Mouse (Mus musculus) embryonic facial prominence, embryonic 12.5 days (tissue): ENCODE measurements around the gene Ap3m1. TPM values are rescaled to one million over a fixed set of nuclear protein-coding genes. Genes with fewer than 3 reads are reported as not detected.

ENCODE experiments used
- ATAC-seq: fragments of 200-750 bp; cut with Nextera tagmentation; 2 replicates; pipeline ENCODE4 v1.8.0; 2017; ENCODE audit not compliant: insufficient number of reproducible peaks, insufficient read depth, low FRiP score, low TSS enrichment
- H3K27ac ChIP-seq: fragments of 300-500 bp; sonication (generic); 2 replicates; pipeline ENCODE4 v1.5.1; 2016; ENCODE audit warnings: mild to moderate bottlenecking
- H3K27me3 ChIP-seq: fragments of 300-500 bp; sonication (generic); 2 replicates; pipeline ENCODE4 v1.6.1; 2016; ENCODE audit warnings: mild to moderate bottlenecking, moderate library complexity
- H3K36me3 ChIP-seq: fragments of 300-500 bp; sonication (generic); 2 replicates; pipeline ENCODE4 v1.6.1; 2016; ENCODE audit warnings: mild to moderate bottlenecking
- H3K4me1 ChIP-seq: fragments of 300-500 bp; sonication (generic); 2 replicates; pipeline ENCODE4 v1.6.1; 2016
- H3K4me2 ChIP-seq: fragments of 300-500 bp; sonication (generic); replicated peaks from 2 replicates; pipeline ENCODE4 v1.6.1; 2016; ENCODE audit warnings: mild to moderate bottlenecking, moderate library complexity
- H3K4me3 ChIP-seq: fragments of 300-500 bp; sonication (generic); 2 replicates; pipeline ENCODE4 v1.5.1; 2016; ENCODE audit warnings: mild to moderate bottlenecking
- H3K9ac ChIP-seq: fragments of 300-500 bp; sonication (generic); 2 replicates; pipeline ENCODE4 v1.6.1; 2016; ENCODE audit warnings: mild to moderate bottlenecking, moderate library complexity
- H3K9me3 ChIP-seq: fragments of 300-500 bp; sonication (generic); 2 replicates; pipeline ENCODE4 v1.6.1; 2016; ENCODE audit warnings: mild to moderate bottlenecking, moderate library complexity
- WGBS: fragments of 180-500 bp; shearing (Covaris S2); methylation state at CpG from one replicate; pipeline ENCODE4 v1.1.7; 2016; 5-methylcytosine and 5-hydroxymethylcytosine counted together
- polyA plus RNA-seq: library from polyadenylated mRNA; unstranded; fragments of >200 nt; fragmentation: Nextera tagmentation; extraction: Ambion mirVana; gene quantifications from 2 replicates; pipeline ENCODE4 v1.2.1, GENCODE M21; 2016

Ap3m1 gene
- polyA plus RNA-seq, 1 experiment from 2014 or later, result 87.3 TPM

DNA sequence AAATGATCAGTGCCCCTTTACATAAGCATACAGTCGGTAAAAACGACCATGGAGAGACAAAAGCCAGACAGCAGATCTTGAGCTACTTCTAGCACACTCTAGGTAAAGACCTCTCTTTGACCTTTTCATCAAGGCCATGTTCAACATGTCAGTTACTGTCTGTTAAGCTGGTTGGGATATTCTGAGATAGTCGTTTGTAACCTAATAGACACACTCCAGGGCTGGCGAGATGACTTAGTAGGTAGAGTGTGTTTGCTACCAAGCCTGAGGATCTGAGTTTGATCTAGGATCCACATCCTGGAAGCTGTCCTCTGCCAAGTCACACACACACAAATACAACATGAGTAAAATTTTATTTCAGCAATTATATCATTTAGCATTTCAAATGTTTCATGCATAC is 12.7 kb downstream of the Ap3m1 start:
- ATAC-seq, result no peak
- 92% methylated on average over 4 of the region's 4 CpGs for WGBS

DNA sequence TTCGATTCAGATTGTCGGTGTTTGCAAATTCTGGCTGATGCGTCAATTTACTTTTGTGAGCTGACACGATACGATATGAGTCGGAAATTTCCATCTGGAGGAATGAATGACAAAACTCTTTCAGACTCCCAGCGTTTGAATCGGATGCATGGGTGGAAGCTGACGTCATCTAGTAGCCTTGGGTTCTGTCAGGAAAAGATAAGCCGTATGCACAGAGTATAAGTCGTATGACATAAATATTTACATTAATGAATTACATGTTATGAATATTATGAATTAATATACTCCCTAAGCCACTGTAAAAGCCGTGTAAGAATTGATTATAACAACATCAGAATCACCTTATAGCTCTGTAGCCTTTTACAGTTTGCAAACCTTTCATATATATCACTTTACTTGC is 13.2 kb downstream of the Ap3m1 start:
- ATAC-seq, result no peak
- 92% methylated on average over 12 of the region's 12 CpGs for WGBS

More for the DNA sequence above, 12.7 kb downstream of the Ap3m1 start:
- H3K27ac ChIP-seq, result no peak overlapping the region
- no peaks in the 10 kb centered on the region for H3K9me3 ChIP-seq
- H3K4me2 ChIP-seq, result no peak overlapping the region
- no peaks in the 10 kb centered on the region for H3K27me3 ChIP-seq
- H3K4me1 ChIP-seq, result no peaks in the 10 kb centered on the region
- H3K9ac ChIP-seq, result no peak overlapping the region
- no peak overlapping the region for H3K4me3 ChIP-seq
- peaks cover 18% of the 10 kb centered on the region for H3K36me3 ChIP-seq

DNA sequence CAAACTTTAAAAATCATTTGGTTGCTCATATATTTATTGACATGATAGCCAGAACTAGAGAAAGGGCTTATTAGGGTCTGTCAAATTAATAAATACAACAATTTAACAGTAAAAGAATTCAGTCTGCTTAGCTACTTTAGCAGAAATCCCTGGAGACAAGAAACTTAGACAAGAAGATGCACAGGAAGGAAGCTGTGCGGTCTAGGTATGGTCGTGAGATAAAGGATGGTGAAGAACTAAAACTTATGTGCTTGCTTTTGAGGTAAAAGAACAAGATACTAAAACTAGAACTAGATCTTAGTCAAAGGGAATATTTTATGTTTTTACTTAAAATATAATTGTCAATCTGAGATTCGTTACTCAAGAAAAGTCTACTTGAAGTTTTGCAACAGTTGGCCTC is 17.5 kb downstream of the Ap3m1 start:
- Histone ChIP-seq H3K4me1 (peaks cover 11% of the 10 kb centered on the region; the same call in 1 of the 2 replicates), H3K36me3 (peaks cover 34% of the 10 kb centered on the region)
- WGBS, result 95% methylated on average over 3 of the region's 3 CpGs

More for the DNA sequence above, 13.2 kb downstream of the Ap3m1 start:
- Histone ChIP-seq H3K4me2 (no peak overlapping the region), H3K4me3 (no peak overlapping the region), H3K9me3 (no peaks in the 10 kb centered on the region), H3K9ac (no peak overlapping the region), H3K36me3 (peaks cover 20% of the 10 kb centered on the region), H3K27ac (no peak overlapping the region), H3K27me3 (no peaks in the 10 kb centered on the region), H3K4me1 (no peaks in the 10 kb centered on the region)

DNA sequence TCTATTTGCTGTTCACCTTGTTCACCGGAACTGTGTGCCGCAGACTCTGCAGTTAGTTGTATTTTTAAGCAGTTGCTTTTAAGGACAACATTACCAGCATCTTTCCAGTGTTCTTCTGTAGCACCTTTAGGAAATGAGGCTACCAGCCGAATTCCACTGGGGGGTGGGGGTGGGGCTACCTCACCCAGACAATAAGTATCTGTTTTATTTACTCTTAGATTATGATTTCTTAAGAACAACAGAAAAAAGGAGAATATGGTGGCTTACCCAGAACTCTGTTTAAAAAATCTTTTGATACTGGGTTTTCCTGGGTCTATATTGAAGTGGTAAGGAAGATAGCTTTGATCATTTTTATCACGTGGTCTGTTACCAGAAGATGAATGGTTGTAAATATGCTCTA is 18.0 kb downstream of the Ap3m1 start:
- peaks cover 11% of the 10 kb centered on the region; the same call in 1 of the 2 replicates for H3K4me1 ChIP-seq
- peaks cover 39% of the 10 kb centered on the region for H3K36me3 ChIP-seq
- ATAC-seq, result no peak

More for the DNA sequence above, 17.5 kb downstream of the Ap3m1 start:
- Histone ChIP-seq H3K27me3 (no peaks in the 10 kb centered on the region), H3K9me3 (no peaks in the 10 kb centered on the region), H3K4me2 (no peak overlapping the region), H3K27ac (no peak overlapping the region), H3K9ac (no peak overlapping the region), H3K4me3 (no peak overlapping the region)
- ATAC-seq, result no peak

DNA sequence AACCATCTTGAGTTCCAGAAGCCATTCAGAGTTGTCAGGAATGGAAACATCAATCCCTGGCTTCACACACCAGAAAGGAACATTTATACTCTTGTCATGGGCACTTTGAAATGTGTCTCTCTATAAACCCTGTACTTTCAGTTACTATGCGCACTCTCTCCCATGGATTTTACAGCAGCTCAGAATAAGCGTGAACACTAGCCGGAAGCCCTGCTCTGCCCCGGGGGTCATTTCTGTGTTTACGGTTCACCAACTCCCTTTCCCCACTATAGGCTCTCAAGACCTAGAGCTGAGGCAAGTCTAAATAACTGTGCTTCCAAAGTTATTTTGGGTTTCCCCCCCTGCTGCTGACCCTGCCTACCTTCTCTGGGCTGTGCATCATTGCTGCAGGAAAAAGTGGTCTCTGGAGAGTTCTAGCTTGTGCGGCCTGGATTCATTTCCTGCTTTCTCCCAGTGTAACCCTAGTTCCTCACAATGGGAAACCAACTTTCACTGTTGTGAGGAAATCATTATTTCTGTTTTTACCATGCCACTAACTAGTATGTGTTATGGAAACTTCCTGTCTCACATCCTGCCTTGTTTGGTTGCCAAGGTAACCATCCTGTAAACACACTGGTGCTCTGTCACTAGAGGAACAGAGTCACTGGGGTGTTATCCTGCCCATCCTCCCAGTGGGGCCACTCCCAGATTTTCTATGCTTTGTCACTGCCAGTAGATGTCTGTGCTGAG is 20.4 kb downstream of the Ap3m1 start:
- H3K4me2 ChIP-seq, result no peak overlapping the region
- no peak for ATAC-seq
- H3K27me3 ChIP-seq, result no peaks in the 10 kb centered on the region
- no peak overlapping the region for H3K9ac ChIP-seq
- H3K4me3 ChIP-seq, result no peak overlapping the region
- H3K9me3 ChIP-seq, result no peaks in the 10 kb centered on the region
- H3K36me3 ChIP-seq, result peaks cover 53% of the 10 kb centered on the region
- H3K4me1 ChIP-seq, result peaks cover 11% of the 10 kb centered on the region; the same call in 1 of the 2 replicates
- 0 out of 2 replicates have a peak overlapping the region, but pooled peaks have one; percentile 18 for H3K27ac ChIP-seq
- WGBS, result 42% methylated on average over 6 of the region's 6 CpGs

More for the DNA sequence above, 18.0 kb downstream of the Ap3m1 start:
- Histone ChIP-seq H3K4me3 (no peak overlapping the region), H3K27me3 (no peaks in the 10 kb centered on the region), H3K27ac (no peak overlapping the region), H3K4me2 (no peak overlapping the region), H3K9ac (no peak overlapping the region), H3K9me3 (no peaks in the 10 kb centered on the region)
- WGBS, result 88% methylated on average over 4 of the region's 4 CpGs

DNA sequence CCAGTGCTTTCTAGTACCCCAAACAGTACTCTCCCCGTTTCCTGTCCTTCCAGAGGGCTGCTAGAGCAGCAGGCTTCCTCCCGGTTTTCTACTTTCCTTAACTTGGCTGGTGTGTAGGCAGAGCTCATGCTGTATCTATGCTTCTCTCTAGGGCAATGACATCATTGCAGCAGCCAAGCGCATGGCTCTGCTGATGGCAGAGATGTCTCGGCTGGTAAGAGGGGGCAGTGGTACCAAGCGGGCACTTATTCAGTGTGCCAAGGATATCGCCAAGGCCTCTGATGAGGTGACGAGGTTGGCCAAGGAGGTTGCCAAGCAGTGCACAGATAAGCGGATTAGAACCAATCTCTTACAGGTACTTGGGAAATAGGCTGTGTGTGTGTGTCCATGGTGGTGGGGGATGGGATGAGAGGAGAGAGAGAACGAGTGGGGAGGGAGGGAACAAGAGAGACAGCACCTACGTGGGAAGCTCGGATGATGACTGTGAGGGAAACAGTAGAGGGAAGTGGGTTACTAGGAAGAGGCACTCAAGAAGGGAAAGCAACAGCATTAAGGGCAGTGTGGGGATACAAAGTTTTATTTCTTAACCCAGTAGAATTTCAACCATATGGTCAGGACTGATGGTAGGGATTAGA is 23.2 kb downstream of the Ap3m1 start:
- no peaks in the 10 kb centered on the region for H3K27me3 ChIP-seq
- no peak overlapping the region for H3K4me2 ChIP-seq
- H3K4me1 ChIP-seq, result peaks cover 11% of the 10 kb centered on the region; the same call in 1 of the 2 replicates
- H3K36me3 ChIP-seq, result peaks cover 59% of the 10 kb centered on the region
- no peaks in the 10 kb centered on the region for H3K9me3 ChIP-seq
- WGBS, result 86% methylated on average over 11 of the region's 11 CpGs
- no peak for ATAC-seq
- no peak overlapping the region for H3K9ac ChIP-seq
- H3K4me3 ChIP-seq, result no peak overlapping the region
- H3K27ac ChIP-seq, result no peak overlapping the region

DNA sequence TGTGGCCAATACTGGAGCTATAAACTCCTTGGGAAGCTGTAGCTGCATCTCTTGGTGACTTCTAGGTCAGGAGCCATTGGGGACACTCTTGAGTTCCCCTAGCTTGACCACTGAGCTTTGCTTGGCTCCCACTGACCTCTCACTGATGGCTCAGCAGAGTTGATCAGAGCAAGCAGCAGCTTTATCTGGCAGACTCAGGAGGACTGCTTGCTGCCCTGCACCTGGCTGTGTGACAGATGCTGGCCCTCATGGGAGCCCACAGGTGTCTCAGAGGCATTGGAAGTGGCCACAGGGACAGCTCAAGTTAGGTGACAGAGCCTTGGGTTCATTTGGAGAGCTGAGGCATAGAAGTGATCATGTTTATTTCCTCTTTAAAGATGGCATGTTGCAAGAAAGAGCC is 24.8 kb downstream of the Ap3m1 start:
- ATAC-seq, result no peak
- Histone ChIP-seq H3K9me3 (no peaks in the 10 kb centered on the region), H3K4me3 (no peak overlapping the region), H3K36me3 (peaks cover 64% of the 10 kb centered on the region), H3K9ac (no peak overlapping the region), H3K4me1 (peaks cover 11% of the 10 kb centered on the region; the same call in 1 of the 2 replicates), H3K27ac (no peak overlapping the region), H3K27me3 (no peaks in the 10 kb centered on the region), H3K4me2 (no peak overlapping the region)

DNA sequence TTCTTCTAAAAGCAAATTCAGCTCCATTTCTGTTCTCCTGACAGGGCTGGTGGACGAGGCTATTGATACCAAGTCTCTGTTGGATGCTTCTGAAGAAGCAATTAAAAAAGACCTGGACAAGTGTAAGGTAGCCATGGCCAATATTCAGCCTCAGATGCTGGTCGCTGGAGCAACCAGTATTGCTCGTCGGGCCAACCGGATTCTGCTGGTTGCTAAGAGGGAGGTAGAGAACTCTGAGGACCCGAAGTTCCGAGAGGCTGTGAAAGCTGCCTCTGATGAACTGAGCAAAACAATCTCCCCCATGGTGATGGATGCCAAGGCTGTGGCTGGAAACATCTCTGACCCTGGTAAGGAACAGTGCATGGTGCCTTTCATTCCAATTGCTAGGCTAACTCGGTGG is 31.9 kb downstream of the Ap3m1 start:
- H3K27me3 ChIP-seq, result no peaks in the 10 kb centered on the region
- H3K27ac ChIP-seq, result no peak overlapping the region
- H3K9me3 ChIP-seq, result no peaks in the 10 kb centered on the region
- H3K4me2 ChIP-seq, result no peak overlapping the region
- H3K4me1 ChIP-seq, result no peaks in the 10 kb centered on the region
- ATAC-seq, result no peak
- H3K9ac ChIP-seq, result no peak overlapping the region
- peaks cover 69% of the 10 kb centered on the region for H3K36me3 ChIP-seq
- WGBS, result 89% methylated on average over 8 of the region's 8 CpGs
- H3K4me3 ChIP-seq, result no peak overlapping the region

DNA sequence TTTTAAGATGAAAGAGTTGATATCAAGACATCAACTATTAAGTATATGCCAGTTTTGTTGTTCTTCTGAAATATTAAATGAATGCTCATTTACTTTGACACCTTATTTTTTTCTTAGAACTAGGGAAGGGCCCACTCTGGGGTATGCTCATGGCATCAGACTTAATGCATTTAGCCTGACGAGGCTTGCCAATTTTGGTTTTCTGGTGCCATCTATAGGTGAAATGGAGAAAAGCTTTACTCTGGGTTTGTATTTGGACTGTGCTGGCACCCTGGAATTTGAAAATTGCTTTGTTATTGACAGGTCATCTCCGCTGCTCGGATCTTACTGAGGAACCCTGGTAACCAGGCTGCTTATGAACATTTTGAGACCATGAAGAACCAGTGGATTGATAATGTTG is 33.3 kb downstream of the Ap3m1 start:
- ATAC-seq, result no peak
- H3K36me3 ChIP-seq, result peaks cover 60% of the 10 kb centered on the region
- 35% methylated on average over 3 of the region's 3 CpGs for WGBS

DNA sequence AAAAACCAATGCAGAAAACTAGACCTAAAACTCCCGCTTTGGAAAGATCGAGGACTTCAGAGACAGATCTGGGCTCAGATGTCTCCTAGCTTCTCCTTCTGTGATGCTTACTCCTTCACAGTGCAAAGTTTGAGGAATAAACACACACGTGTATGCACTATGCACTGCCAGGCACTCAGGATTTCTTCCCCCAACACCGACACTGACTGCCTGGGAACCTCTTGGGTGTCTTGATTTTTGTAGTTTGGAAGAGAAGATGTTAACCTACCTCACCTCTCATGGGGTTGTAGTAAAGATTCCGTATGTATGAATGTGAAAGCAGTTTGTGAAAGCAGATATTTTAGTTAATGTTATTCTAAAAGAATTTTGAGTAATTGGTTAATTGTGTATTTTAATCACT is 34.4 kb downstream of the Ap3m1 start:
- 87% methylated on average over 5 of the region's 5 CpGs for WGBS
- H3K27me3 ChIP-seq, result no peaks in the 10 kb centered on the region
- H3K9me3 ChIP-seq, result no peaks in the 10 kb centered on the region
- no peak overlapping the region for H3K9ac ChIP-seq
- H3K27ac ChIP-seq, result no peak overlapping the region
- peaks cover 55% of the 10 kb centered on the region for H3K36me3 ChIP-seq
- H3K4me2 ChIP-seq, result no peak overlapping the region
- ATAC-seq, result no peak
- H3K4me1 ChIP-seq, result no peaks in the 10 kb centered on the region
- H3K4me3 ChIP-seq, result no peak overlapping the region

More for the DNA sequence above, 33.3 kb downstream of the Ap3m1 start:
- H3K4me2 ChIP-seq, result no peak overlapping the region
- H3K4me3 ChIP-seq, result no peak overlapping the region
- no peaks in the 10 kb centered on the region for H3K9me3 ChIP-seq
- H3K27ac ChIP-seq, result no peak overlapping the region
- H3K9ac ChIP-seq, result no peak overlapping the region
- H3K4me1 ChIP-seq, result no peaks in the 10 kb centered on the region
- H3K27me3 ChIP-seq, result no peaks in the 10 kb centered on the region

DNA sequence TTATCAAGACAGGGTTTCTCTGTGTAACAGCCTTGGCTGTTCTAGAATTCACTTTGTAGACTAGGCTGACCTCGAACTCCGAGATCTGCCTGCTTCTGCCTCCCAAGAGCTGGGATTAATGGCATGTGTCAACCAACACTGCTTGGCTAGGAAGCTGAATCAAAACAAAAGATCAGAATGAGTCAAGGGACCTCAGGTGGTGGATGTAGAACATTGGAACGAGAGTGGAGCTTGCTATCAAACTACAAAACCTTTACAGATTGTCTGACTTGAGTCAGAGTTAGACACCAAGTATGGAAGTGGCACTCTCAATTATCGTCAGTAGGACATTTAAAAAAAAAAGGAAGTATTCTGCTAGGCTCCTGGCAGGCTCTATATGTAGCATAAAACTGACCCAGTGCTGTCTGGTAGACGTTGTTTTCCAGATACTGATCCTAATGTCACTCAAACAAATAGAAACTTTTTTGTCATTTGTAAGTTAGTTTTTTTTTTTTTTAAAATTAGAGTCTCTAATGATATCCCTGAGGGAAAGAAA is 38.4 kb downstream of the Ap3m1 start:
- Histone ChIP-seq H3K27ac (no peak overlapping the region), H3K36me3 (peaks cover 34% of the 10 kb centered on the region), H3K9me3 (no peaks in the 10 kb centered on the region), H3K4me3 (no peak overlapping the region), H3K9ac (no peak overlapping the region), H3K27me3 (no peaks in the 10 kb centered on the region), H3K4me2 (no peak overlapping the region), H3K4me1 (no peaks in the 10 kb centered on the region)
- ATAC-seq, result no peak
- 76% methylated on average over 5 of the region's 5 CpGs for WGBS

DNA sequence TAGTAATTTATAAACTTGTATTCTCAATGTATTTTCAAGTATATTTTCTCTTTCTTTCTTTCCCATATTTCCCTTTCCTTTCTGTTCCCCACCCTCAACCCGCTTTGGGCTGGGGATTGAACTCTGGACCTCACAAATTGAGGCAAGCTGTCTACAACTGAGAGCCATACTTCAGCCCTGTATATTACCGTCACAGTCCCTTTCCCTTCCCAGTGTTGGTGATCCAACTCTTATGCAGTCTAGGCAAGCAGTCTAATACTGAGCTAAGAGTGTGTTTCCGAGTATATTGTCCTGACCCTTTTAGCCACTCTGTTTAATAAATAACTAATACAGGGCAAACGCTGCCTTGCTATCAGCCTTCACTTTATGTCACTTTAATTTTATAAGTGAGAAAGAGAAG is 52.7 kb downstream of the Ap3m1 start:
- ATAC-seq, result no peak
- no peak overlapping the region for H3K4me3 ChIP-seq
- WGBS, result 68% methylated on average over 4 of the region's 4 CpGs

More for the DNA sequence above, 52.7 kb downstream of the Ap3m1 start:
- Histone ChIP-seq H3K9me3 (no peaks in the 10 kb centered on the region), H3K36me3 (peaks cover 9% of the 10 kb centered on the region; the same call in 1 of the 2 replicates), H3K9ac (no peak overlapping the region), H3K27me3 (no peaks in the 10 kb centered on the region), H3K4me1 (no peaks in the 10 kb centered on the region), H3K27ac (no peak overlapping the region), H3K4me2 (no peak overlapping the region)
